Mouse (Mus musculus) brown adipose tissue, adult 24 weeks (tissue): ENCODE results near the gene Rps18. TPM values are rescaled to one million over a fixed set of nuclear protein-coding genes. Genes with fewer than 3 reads are reported as not detected.

ENCODE experiments used
- polyA plus RNA-seq: library from polyadenylated mRNA; stranded (reverse); fragments of >200 nt; gene quantifications from 2 replicates; pipeline ENCODE4 v1.2.4, GENCODE M21; 2012; ENCODE audit not compliant: missing spikeins, insufficient read depth, insufficient read length

Rps18 gene
- polyA plus RNA-seq, 1 experiment, result 635 TPM

Other genes with a start within 250 kb of the Rps18 start
- 132 and 147 TPM in 2 replicates for gene March2, start 237.3 kb downstream of the Rps18 start, polyA plus RNA-seq
- 73.4 and 85.4 TPM in 2 replicates for gene Rab11b, start 195.5 kb downstream of the Rps18 start, polyA plus RNA-seq
- 243 and 355 TPM in 2 replicates for gene Angptl4, start 174.2 kb downstream of the Rps18 start, polyA plus RNA-seq
- gene Kank3, start 145.5 kb downstream of the Rps18 start, polyA plus RNA-seq, result 16.2 and 37.3 TPM in 2 replicates
- gene Rps28, start 131.4 kb downstream of the Rps18 start, polyA plus RNA-seq, result 587 and 667 TPM in 2 replicates
- gene Ndufa7, start 131.4 kb downstream of the Rps18 start, polyA plus RNA-seq, result 1,002 and 1,055 TPM in 2 replicates
- gene Cd320, start 112.9 kb downstream of the Rps18 start, polyA plus RNA-seq, result 21.6 and 25.3 TPM in 2 replicates
- gene Gm7029, start 82.2 kb downstream of the Rps18 start, polyA plus RNA-seq, result not detected in 2 replicates
- gene Kifc1, start 65.3 kb downstream of the Rps18 start, polyA plus RNA-seq, result not detected in 2 replicates
- not detected in 2 replicates for gene Platr17, start 50.9 kb downstream of the Rps18 start, polyA plus RNA-seq
- gene Daxx, start 46.6 kb downstream of the Rps18 start, polyA plus RNA-seq, result 13.6 and 26.9 TPM in 2 replicates
- 75.7 and 99.3 TPM in 2 replicates for gene Tapbp, start 40.1 kb downstream of the Rps18 start, polyA plus RNA-seq
- 9.5 and 11.1 TPM in 2 replicates for gene Zbtb22, start 40.1 kb downstream of the Rps18 start, polyA plus RNA-seq
- 16.4 and 20.2 TPM in 2 replicates for gene Rgl2, start 26.5 kb downstream of the Rps18 start, polyA plus RNA-seq
- gene Pfdn6, start 15.7 kb downstream of the Rps18 start, polyA plus RNA-seq, result 83.2 and 131 TPM in 2 replicates
- gene Wdr46, start 15.3 kb downstream of the Rps18 start, polyA plus RNA-seq, result 6.6 and 10.1 TPM in 2 replicates
- gene B3galt4, start 4.5 kb downstream of the Rps18 start, polyA plus RNA-seq, result 2.2 and 2.4 TPM in 2 replicates
- 23.9 and 29.3 TPM in 2 replicates for gene Vps52, start 189 bp downstream of the Rps18 start, polyA plus RNA-seq
- gene H2-K1, start 44.3 kb upstream of the Rps18 start, polyA plus RNA-seq, result 394 and 673 TPM in 2 replicates
- 10.2 and 10.3 TPM in 2 replicates for gene Ring1, start 68.7 kb upstream of the Rps18 start, polyA plus RNA-seq
- gene H2-Ke6, start 72.1 kb upstream of the Rps18 start, polyA plus RNA-seq, result 214 and 236 TPM in 2 replicates
- 40.0 and 44.7 TPM in 2 replicates for gene Slc39a7, start 75.7 kb upstream of the Rps18 start, polyA plus RNA-seq
- gene Rxrb, start 75.8 kb upstream of the Rps18 start, polyA plus RNA-seq, result 23.6 and 38.7 TPM in 2 replicates
- gene Col11a2, start 83.4 kb upstream of the Rps18 start, polyA plus RNA-seq, result 0.38 and 1.0 TPM in 2 replicates
- not detected in 2 replicates for gene H2-Oa, start 136.3 kb upstream of the Rps18 start, polyA plus RNA-seq
- 6.9 and 10.5 TPM in 2 replicates for gene H2-DMa, start 163.5 kb upstream of the Rps18 start, polyA plus RNA-seq
- 82.7 and 86.3 TPM in 2 replicates for gene Brd2, start 166.6 kb upstream of the Rps18 start, polyA plus RNA-seq
- not detected in 2 replicates for gene H2-DMb2, start 187.3 kb upstream of the Rps18 start, polyA plus RNA-seq
- gene H2-DMb1, start 197.1 kb upstream of the Rps18 start, polyA plus RNA-seq, result 11.1 and 14.7 TPM in 2 replicates
- gene Tap1, start 231.6 kb upstream of the Rps18 start, polyA plus RNA-seq, result 5.5 and 6.9 TPM in 2 replicates
- gene Psmb9, start 231.8 kb upstream of the Rps18 start, polyA plus RNA-seq, result 17.4 and 34.6 TPM in 2 replicates
- 20.2 and 21.9 TPM in 2 replicates for gene Psmb8, start 241.7 kb upstream of the Rps18 start, polyA plus RNA-seq
- 23.5 and 27.7 TPM in 2 replicates for gene Tap2, start 247.5 kb upstream of the Rps18 start, polyA plus RNA-seq